Mouse (Mus musculus): ENCODE measurements around the gene Casp7.

GRCm38 (mm10) chr19:56454862-56455261 lies 57.9 kb downstream of the Casp7 start:
- TF ChIP-seq CTCF (IDR thresholded peaks at IDR 0.05; ENCODE audit: extremely low read depth, insufficient read depth, insufficient read length, insufficient replicate concordance) (no peak), POLR2A (IDR thresholded peaks at IDR 0.05; ENCODE audit: low read depth, low read length) (no peak)
